Mouse (Mus musculus) natural killer cell, adult 2 months (primary cell): ENCODE measurements around the gene Sdc1.

Experiments
- DNase-seq, 2 experiments: peaks; one replicate each; pipeline ENCODE4 v3.0.0; 2022; ENCODE audit warnings: low spot score in 2 of 2

Sdc1 gene

DNA sequence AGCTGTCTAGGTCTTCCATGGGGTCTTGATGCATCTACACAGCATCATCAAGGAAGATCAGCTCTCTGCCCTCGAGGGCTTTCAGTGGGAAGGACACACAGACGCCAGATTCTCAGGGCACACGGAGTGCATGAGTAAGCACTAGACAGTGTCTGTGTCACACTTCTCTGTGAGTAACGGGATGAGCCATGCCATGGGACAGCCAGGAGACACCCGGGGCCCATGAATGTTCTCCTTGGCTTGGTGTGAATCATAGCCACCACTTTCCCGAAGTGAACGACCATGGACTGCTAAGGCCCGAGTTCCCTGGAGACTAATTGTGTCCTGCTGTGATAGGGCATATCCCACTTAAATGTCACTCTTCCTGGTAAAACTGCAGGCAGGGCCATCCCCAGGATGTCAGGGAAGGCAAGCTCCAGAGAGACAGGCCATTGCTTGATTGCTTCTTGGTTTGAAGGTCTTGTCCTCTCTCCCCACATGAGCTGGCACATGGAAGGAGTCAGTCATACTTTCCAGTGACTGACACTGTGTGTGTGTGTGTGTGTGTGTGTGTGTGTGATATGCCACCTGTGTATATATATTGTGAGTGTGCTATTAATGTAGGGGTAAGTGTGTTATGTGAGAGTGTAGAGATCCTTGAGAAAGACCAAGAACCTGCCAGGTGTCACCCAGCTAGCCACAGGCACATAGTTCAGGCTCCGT is 56.0 kb downstream of the Sdc1 start:
- DNase-seq, result no peak

DNA sequence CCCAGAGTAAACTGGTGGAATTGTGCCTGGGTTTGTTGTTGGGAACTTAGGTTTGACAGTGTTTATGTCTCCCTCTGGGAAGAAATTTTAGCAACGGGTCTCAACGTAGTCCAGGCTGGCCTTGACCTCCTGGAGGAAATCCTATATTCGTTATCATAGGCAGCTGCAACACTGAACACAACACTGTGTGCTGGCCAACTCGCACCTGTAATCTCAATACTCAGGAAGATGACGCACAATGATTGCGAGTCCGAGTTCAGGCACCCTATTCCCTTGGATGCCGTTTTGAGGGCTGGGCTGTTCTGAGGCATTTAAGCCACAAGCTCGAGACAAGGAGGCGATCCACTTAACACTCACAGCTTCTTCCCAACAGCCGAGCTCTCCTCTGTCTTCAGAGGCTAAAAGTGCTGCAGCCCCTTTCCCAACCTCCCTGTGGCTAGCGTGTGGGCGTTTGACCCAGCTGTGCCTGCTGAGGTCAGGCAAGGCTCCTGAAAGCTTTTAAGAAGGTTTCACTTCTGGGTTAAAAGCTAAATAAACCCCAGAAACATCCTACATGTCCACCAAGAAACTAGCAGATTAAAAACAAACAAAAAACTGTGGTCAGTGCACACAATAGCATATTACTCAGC is 58.0 kb downstream of the Sdc1 start:
- no peak for DNase-seq

DNA sequence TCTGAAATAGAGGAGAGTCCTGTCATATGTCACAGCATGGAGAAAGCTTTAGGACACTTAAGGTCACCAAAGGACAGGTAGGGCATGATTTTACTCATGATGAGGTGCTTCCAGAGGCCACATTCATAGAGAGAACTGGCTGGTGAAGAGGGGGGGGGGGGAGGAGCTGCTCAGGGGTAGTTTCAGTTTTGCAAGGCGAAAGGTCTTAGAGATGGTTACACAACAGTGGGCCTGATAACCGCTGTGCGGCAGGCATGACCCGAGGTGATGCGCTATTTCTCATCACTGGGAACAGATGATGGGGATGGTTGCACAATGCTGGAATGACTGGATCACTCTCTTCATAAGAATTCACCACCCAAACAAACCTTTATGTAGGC is 58.5 kb downstream of the Sdc1 start:
- DNase-seq, result no peak

DNA sequence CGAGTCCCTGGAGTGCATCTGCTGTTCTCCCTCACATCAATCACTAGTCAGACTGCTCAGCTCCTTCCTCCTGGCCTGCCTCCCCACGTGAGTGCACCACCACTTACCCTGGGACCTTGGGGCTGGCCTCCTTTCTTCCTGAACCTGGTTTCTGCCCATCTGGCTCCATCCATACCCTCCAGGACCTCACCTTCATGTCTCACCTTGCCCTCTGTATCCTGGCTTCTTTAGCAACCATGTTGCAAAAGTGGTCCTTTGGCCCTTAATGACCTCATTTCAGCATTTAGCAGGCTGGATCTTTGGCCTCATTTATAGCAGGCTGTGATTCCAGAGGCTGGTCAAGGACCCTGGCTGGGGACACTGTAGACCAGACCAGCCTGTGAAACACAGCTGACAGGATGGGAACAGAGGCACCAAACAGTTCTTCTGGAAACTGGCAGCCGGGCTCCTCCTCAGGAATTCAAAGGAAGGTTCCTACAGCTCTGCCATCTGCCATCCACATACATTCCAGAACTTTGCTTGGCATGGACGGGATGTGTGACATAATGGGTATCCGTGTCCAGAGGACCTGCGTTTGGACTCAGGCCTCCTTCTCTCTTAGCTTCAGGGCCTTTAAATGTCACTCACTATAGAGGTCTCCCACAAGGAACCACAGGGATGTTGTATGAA is 60.0 kb downstream of the Sdc1 start:
- no peak for DNase-seq

DNA sequence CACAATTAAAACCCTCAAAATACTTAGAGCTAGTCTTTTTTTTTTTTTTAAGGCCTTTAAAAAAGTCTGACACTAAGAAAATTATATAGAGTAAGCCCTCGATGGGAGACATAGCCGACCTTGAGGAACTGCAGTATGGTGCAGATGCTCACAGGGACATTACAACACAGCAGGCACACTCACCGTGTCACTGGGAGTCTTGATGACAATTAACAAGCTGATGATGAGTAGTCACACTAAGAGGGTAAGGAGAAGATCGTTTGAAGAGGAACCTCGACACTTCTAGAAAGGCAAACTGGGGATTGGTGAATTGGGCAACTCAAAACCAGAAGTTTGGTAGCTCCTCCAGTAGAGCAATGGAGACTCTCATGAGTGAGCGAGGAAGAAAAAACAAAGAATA is 60.6 kb downstream of the Sdc1 start:
- no peak for DNase-seq

DNA sequence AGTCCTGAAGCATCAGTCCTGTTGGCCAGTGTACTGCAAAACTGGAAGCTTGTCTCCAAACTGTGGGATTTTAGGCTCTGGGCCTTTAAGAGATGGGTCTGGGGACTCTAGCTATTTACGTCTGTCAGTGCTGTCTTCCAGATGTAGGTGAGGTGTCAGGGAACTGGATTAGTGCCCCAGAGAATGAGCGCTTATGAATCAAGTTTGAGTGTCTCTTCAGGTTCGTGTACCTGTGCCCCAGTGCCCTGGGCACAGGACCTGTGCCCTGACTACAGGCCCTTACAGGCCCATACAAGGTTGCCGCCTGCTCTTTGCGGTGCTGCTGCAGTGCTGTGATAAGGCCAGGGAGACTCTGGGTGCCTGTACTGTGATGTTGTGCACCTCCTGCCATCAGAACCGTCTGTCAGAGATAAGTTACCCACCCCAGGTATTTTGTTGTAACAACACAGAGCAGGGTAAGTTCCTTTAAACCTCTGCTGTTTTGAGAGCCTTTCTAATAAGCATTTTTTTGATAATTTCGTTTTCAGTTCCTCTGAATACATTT is 69.7 kb downstream of the Sdc1 start:
- DNase-seq, result no peak

DNA sequence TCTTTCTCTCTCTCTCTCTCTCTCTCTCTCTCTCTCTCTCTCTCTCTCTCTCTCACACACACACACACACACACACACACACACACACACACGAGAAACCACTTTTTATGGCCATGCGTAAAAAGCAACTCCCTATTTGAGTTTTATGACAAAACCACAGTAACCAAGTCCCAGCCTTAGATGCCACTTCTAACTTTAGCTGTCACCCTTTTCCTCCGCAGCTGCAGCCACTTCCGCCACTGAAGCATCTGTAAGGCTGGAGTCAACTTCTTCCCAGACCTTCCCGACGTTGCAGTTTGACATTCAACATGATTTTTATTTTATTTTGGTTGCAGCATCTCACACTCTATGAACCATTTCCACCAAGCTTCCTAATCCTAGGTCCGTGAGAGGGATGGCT is 71.6 kb downstream of the Sdc1 start:
- no peak for DNase-seq
